Mouse (Mus musculus) left cerebral cortex, adult 6 months (tissue): ENCODE results near the gene Cytip. TPM values are rescaled to one million over a fixed set of nuclear protein-coding genes. Genes with fewer than 3 reads are reported as not detected.

ENCODE experiments used
- long read RNA-seq, 2 experiments: library from polyadenylated mRNA; unstranded; transcript quantifications; one replicate each; pipeline ENCODE4 v2.0.0; 2019 to 2020
- polyA plus RNA-seq: library from polyadenylated mRNA; unstranded; fragments of <200 nt; fragmentation: Nextera tagmentation; gene quantifications from 2 replicates; pipeline ENCODE4 v1.2.3, GENCODE M21; 2021

Cytip gene
- polyA plus RNA-seq = 0.09 and 0.11 TPM in 2 replicates
- long read RNA-seq, experiment 1, full-length matches to known transcripts = 1 of 1 reads
- long read RNA-seq, experiment 1, partial matches to known transcripts = 0 of 1 reads
- long read RNA-seq, experiment 1, other reads (novel, unspliced or antisense) = 0 of 1 reads
- long read RNA-seq, experiment 2 = 0 reads

DNA sequence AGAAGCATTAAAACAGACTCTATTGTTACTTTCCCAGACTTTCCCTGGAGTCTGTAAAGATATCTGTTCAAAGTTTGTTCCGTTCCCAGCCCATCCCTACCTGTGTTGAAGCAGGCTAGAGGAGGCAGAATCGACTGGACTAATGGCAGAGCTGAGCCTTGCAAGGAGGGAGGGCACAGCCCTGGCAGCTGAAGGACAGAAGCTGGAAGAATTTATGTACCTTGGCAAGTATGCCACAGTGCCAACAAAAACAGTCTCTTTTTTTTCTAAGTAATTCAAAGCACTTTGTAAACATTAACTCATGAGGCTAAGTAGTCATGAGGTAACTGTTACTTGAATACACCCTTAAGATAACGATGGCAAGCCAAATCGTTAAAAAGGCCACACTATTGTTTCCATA is at the start of gene Cytip:
Gene Cytip (minus strand): TSS at position 187 of the 400 bp plus-strand sequence.

Other genes with a start within 250 kb of the Cytip start
- not detected in 2 replicates for gene Galnt5, start 197.6 kb downstream of the Cytip start, polyA plus RNA-seq
- gene Ermn, start 142.7 kb downstream of the Cytip start, polyA plus RNA-seq = 27.8 and 37.8 TPM in 2 replicates
- gene Acvr1c, start 162.4 kb upstream of the Cytip start, polyA plus RNA-seq = 5.5 and 6.8 TPM in 2 replicates